Mouse (Mus musculus) stomach, embryonic 15.5 days (tissue): ENCODE measurements around the gene Tes. TPM values are rescaled to one million over a fixed set of nuclear protein-coding genes. Genes with fewer than 3 reads are reported as not detected.

ENCODE experiments used
- ATAC-seq: fragments of 200-750 bp; cut with Nextera tagmentation; 2 replicates; pipeline ENCODE4 v1.8.0; 2017; ENCODE audit warnings: low read depth, moderate number of reproducible peaks, moderate TSS enrichment; ENCODE audit not compliant: insufficient read depth, low FRiP score
- H3K27ac ChIP-seq: fragments of 300-500 bp; sonication (generic); 2 replicates; pipeline ENCODE4 v1.5.1; 2015; ENCODE audit warnings: mild to moderate bottlenecking, inconsistent platforms
- H3K27me3 ChIP-seq: fragments of 300-500 bp; sonication (generic); replicated peaks from 2 replicates; pipeline ENCODE4 v1.6.1; 2015; ENCODE audit warnings: inconsistent platforms
- H3K36me3 ChIP-seq: fragments of 300-500 bp; sonication (generic); 2 replicates; pipeline ENCODE4 v1.6.1; 2015; ENCODE audit warnings: inconsistent platforms
- H3K4me1 ChIP-seq: fragments of 300-500 bp; sonication (generic); 2 replicates; pipeline ENCODE4 v1.6.1; 2015; ENCODE audit warnings: inconsistent platforms
- H3K4me2 ChIP-seq: fragments of 300-500 bp; sonication (generic); 2 replicates; pipeline ENCODE4 v1.6.1; 2015; ENCODE audit warnings: mild to moderate bottlenecking, inconsistent platforms
- H3K4me3 ChIP-seq: fragments of 300-500 bp; sonication (generic); replicated peaks from 2 replicates; pipeline ENCODE4 v1.5.1; 2015; ENCODE audit warnings: inconsistent platforms
- H3K9ac ChIP-seq: fragments of 300-500 bp; sonication (generic); 2 replicates; pipeline ENCODE4 v1.6.1; 2015; ENCODE audit warnings: inconsistent platforms
- H3K9me3 ChIP-seq: fragments of 300-500 bp; sonication (generic); 2 replicates; pipeline ENCODE4 v1.6.1; 2016; ENCODE audit warnings: inconsistent platforms
- WGBS: fragments of 180-500 bp; shearing (Covaris S2); methylation state at CpG from one replicate; pipeline ENCODE4 v1.1.7; 2015; 5-methylcytosine and 5-hydroxymethylcytosine counted together
- polyA plus RNA-seq: library from polyadenylated mRNA; unstranded; fragments of >200 nt; fragmentation: Nextera tagmentation; extraction: Ambion mirVana; gene quantifications from 2 replicates; pipeline ENCODE4 v1.2.1, GENCODE M21; 2015

Tes gene
- polyA plus RNA-seq, 1 experiment from 2014 or later = 90.5 TPM

DNA sequence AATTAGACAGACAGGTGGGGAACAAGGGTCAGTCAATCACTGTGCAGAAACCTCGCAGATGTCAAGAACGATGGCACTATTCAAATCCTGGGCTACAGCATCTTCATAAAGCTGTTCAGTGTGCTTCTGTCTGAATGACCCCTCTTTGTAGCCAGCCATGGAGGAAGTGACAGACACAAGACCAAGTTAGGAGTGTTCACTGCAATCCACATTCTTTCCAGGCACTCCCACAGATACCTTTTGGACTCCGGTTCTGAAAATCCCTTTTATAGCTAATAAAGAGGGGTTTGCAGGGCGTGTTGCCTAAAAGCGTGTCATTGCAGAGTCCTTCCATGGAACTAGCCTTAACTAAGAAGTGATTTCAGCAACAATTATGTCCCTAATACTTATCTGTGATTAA, 14.9 kb downstream of the Tes start:
- Histone ChIP-seq H3K4me3 (no peak overlapping the region), H3K27ac (no peak overlapping the region; the same call in 1 of the 2 replicates), H3K9ac (no peak overlapping the region), H3K4me2 (no peak overlapping the region), H3K4me1 (peaks cover 22% of the 10 kb centered on the region; the same call in 1 of the 2 replicates), H3K9me3 (no peaks in the 10 kb centered on the region), H3K27me3 (no peaks in the 10 kb centered on the region), H3K36me3 (no peaks in the 10 kb centered on the region)
- WGBS = 62% methylated on average over 5 of the region's 5 CpGs
- ATAC-seq = no peak

- H3K4me1 ChIP-seq = peaks cover 21% of the 10 kb centered on the region; the same call in 1 of the 2 replicates
- H3K9ac ChIP-seq = no peak overlapping the region
- no peak overlapping the region for H3K4me2 ChIP-seq
- H3K4me3 ChIP-seq = no peak overlapping the region
- no peak overlapping the region for H3K27ac ChIP-seq
- no peak for ATAC-seq
- H3K27me3 ChIP-seq = no peaks in the 10 kb centered on the region
- H3K9me3 ChIP-seq = no peaks in the 10 kb centered on the region
- no peaks in the 10 kb centered on the region for H3K36me3 ChIP-seq
- WGBS = 49% methylated on average over 4 of the region's 4 CpGs
Measured at GRCm38 (mm10) chr6:17082238-17082637, 17.3 kb downstream of the Tes start.

GRCm38 (mm10) chr6:17082800-17083199, 17.9 kb downstream of the Tes start:
- Histone ChIP-seq H3K36me3 (no peaks in the 10 kb centered on the region), H3K27ac (no peak overlapping the region), H3K9ac (no peak overlapping the region), H3K4me2 (no peak overlapping the region), H3K4me3 (no peak overlapping the region), H3K27me3 (no peaks in the 10 kb centered on the region), H3K9me3 (no peaks in the 10 kb centered on the region), H3K4me1 (peaks cover 16% of the 10 kb centered on the region; the same call in 1 of the 2 replicates)
- WGBS = 57% methylated on average over 5 of the region's 5 CpGs
- no peak for ATAC-seq

- Histone ChIP-seq H3K36me3 (no peaks in the 10 kb centered on the region), H3K27ac (no peak overlapping the region), H3K4me2 (no peak overlapping the region), H3K4me3 (no peak overlapping the region), H3K9ac (no peak overlapping the region), H3K4me1 (0 out of 2 replicates have a peak, but pooled peaks cover 4% of the 10 kb centered on the region), H3K27me3 (no peaks in the 10 kb centered on the region), H3K9me3 (no peaks in the 10 kb centered on the region)
- 61% methylated on average over 6 of the region's 6 CpGs for WGBS
- no peak for ATAC-seq
Measured at GRCm38 (mm10) chr6:17087485-17087884, 22.5 kb downstream of the Tes start.

DNA sequence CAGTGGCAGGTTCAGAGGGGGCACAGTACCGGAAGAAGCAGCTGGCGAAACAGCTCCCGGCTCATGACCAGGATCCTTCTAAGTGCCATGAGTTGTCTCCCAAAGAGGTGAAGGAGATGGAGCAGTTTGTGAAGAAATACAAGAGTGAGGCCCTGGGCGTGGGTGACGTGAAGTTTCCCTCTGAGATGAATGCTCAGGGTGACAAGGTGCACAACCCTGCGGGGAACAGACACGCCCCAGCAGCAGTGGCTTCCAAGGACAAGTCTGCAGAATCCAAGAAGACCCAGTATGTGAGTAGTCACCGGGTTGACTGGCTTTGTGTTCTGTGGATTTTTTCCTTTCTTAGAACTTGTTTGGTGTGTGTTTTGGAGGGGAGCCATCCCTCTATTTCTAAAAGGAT, 32.4 kb downstream of the Tes start:
- Histone ChIP-seq H3K9me3 (no peaks in the 10 kb centered on the region), H3K27ac (no peak overlapping the region), H3K4me2 (no peak overlapping the region), H3K36me3 (peaks cover 11% of the 10 kb centered on the region; the same call in 1 of the 2 replicates), H3K9ac (no peak overlapping the region), H3K27me3 (no peaks in the 10 kb centered on the region), H3K4me3 (no peak overlapping the region), H3K4me1 (no peaks in the 10 kb centered on the region)
- WGBS = 81% methylated on average over 8 of the region's 8 CpGs
- ATAC-seq = no peak; the same call in 1 of the 2 replicates

GRCm38 (mm10) chr6:17098559-17098958, 33.6 kb downstream of the Tes start:
- Histone ChIP-seq H3K27me3 (no peaks in the 10 kb centered on the region), H3K4me1 (no peaks in the 10 kb centered on the region), H3K4me3 (no peak overlapping the region), H3K4me2 (no peak overlapping the region), H3K9ac (no peak overlapping the region), H3K36me3 (peaks cover 15% of the 10 kb centered on the region; the same call in 1 of the 2 replicates), H3K9me3 (no peaks in the 10 kb centered on the region), H3K27ac (no peak overlapping the region)
- no peak for ATAC-seq
- 88% methylated on average over 9 of the region's 9 CpGs for WGBS

DNA sequence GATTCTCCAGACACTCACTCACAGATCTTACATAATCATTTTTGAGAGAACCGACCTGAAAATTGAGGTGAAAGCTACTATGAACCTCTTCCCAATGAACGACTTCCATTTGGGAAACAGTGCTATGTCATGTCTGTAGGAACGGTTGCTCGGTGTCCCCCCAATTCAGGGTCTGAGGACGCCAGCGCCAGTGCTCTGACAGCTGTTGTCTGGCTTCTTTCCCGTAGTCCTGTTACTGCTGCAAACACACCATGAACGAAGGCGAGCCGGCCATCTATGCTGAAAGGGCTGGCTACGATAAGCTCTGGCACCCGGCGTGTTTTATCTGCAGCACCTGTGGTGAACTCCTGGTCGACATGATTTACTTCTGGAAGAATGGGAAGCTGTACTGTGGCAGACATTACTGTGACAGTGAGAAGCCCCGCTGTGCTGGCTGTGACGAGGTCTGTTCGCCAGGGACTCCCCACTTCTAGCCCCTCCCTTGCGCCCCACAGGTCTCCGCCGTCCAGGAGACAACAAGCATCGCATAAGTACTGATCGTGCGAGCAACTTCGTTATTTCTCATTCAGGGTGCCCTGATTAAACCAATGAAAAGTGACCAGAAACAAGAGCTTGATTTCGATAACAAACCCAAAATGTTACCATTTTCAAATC, 34.7 kb downstream of the Tes start:
- no peak for ATAC-seq

DNA sequence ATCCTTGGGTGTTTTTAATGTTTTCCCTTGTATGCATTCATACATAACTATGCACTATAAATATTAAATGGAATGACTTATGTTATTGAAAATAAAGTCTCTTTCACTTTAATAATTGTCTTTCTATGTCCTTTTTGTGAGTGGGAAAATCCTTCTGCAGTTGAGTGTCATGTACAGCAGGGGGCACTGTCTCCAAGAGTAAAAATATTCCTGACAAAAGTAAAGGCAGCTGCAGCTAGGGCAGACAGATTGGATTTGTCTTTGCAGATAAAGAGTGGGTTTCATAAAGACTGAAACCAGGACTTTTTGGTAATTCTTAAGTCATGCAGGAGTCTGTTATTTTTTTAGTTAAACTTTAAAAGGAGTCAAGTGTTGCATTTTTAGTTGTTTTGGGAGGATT, 40.8 kb downstream of the Tes start:
- H3K4me2 ChIP-seq = no peak overlapping the region
- no peaks in the 10 kb centered on the region for H3K9me3 ChIP-seq
- ATAC-seq = no peak
- no peak overlapping the region for H3K9ac ChIP-seq
- no peak overlapping the region for H3K4me3 ChIP-seq
- H3K27me3 ChIP-seq = no peaks in the 10 kb centered on the region
- 0 out of 2 replicates have a peak, but pooled peaks cover 6% of the 10 kb centered on the region for H3K36me3 ChIP-seq
- H3K4me1 ChIP-seq = no peaks in the 10 kb centered on the region
- no peak overlapping the region for H3K27ac ChIP-seq

More for the DNA sequence above, 34.7 kb downstream of the Tes start:
- Histone ChIP-seq H3K36me3 (peaks cover 15% of the 10 kb centered on the region; the same call in 1 of the 2 replicates), H3K27me3 (no peaks in the 10 kb centered on the region), H3K4me2 (no peak overlapping the region), H3K9ac (no peak overlapping the region), H3K9me3 (no peaks in the 10 kb centered on the region), H3K4me3 (no peak overlapping the region), H3K4me1 (no peaks in the 10 kb centered on the region), H3K27ac (no peak overlapping the region)
- 86% methylated on average over 25 of the region's 25 CpGs for WGBS

DNA sequence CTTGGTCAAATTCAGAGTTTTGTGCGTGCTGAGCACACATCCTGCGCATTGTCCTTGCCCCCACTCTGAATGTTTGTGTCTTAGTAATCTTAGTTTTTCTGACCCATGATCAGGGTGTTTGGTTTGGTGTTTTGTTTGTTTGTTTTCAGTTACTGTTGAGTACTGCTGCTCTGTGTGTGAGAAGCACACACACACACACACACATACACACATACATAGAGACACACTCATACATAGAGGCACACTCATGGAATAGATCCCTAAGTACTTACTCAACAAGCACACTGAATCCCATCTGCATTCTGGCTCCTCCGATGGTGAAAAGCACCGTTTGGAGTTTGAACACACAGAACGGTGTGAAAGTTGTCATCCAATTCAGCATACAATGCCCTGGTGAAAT, 41.5 kb downstream of the Tes start:
- H3K9me3 ChIP-seq = no peaks in the 10 kb centered on the region
- H3K4me2 ChIP-seq = no peak overlapping the region
- 0 out of 2 replicates have a peak, but pooled peaks cover 6% of the 10 kb centered on the region for H3K36me3 ChIP-seq
- H3K27ac ChIP-seq = no peak overlapping the region
- no peak overlapping the region for H3K4me3 ChIP-seq
- 93% methylated on average over 5 of the region's 5 CpGs for WGBS
- no peaks in the 10 kb centered on the region for H3K27me3 ChIP-seq
- no peaks in the 10 kb centered on the region for H3K4me1 ChIP-seq
- H3K9ac ChIP-seq = no peak overlapping the region
- no peak for ATAC-seq

DNA sequence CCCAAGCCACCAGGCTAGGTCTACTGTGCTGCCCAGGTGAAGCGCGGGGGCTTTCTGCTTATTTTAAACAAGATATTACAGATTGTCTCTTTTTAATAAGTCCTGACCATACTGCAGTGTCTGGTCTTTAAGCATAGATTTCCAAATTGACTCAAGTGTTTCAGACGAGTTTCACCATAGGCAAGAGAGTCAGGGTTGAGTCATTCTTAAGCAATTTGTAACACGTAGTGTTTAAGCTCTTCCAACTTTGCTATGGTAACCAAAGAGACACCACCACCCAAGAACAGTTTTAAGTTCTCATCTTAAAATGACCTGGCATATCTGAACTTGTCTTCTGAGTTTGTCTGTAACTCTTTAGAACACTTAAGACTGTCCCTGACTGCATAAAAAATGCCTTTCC, 44.3 kb downstream of the Tes start:
- 53% methylated on average over 4 of the region's 4 CpGs for WGBS
- H3K4me2 ChIP-seq = no peak overlapping the region
- H3K36me3 ChIP-seq = 0 out of 2 replicates have a peak, but pooled peaks cover 3% of the 10 kb centered on the region
- H3K27ac ChIP-seq = 0 out of 2 replicates have a peak overlapping the region, but pooled peaks have one; percentile 5
- no peaks in the 10 kb centered on the region for H3K4me1 ChIP-seq
- H3K9ac ChIP-seq = no peak overlapping the region
- no peaks in the 10 kb centered on the region for H3K27me3 ChIP-seq
- H3K9me3 ChIP-seq = no peaks in the 10 kb centered on the region
- no peak; the same call in 1 of the 2 replicates for ATAC-seq
- no peak overlapping the region for H3K4me3 ChIP-seq

- H3K4me3 ChIP-seq = no peak overlapping the region
- 70% methylated on average over 6 of the region's 6 CpGs for WGBS
- no peak overlapping the region for H3K27ac ChIP-seq
- H3K9ac ChIP-seq = no peak overlapping the region
- H3K4me2 ChIP-seq = no peak overlapping the region
- no peaks in the 10 kb centered on the region for H3K27me3 ChIP-seq
- no peak for ATAC-seq
- no peaks in the 10 kb centered on the region for H3K36me3 ChIP-seq
- no peaks in the 10 kb centered on the region for H3K9me3 ChIP-seq
- H3K4me1 ChIP-seq = no peaks in the 10 kb centered on the region
Measured at GRCm38 (mm10) chr6:17110564-17111100, 45.7 kb downstream of the Tes start.

GRCm38 (mm10) chr6:17112081-17112480, 47.1 kb downstream of the Tes start:
- Histone ChIP-seq H3K36me3 (no peaks in the 10 kb centered on the region), H3K4me2 (no peak overlapping the region), H3K9me3 (no peaks in the 10 kb centered on the region), H3K9ac (no peak overlapping the region), H3K27me3 (no peaks in the 10 kb centered on the region), H3K4me3 (no peak overlapping the region), H3K4me1 (no peaks in the 10 kb centered on the region), H3K27ac (no peak overlapping the region)
- ATAC-seq = no peak
- 97% methylated on average over 1 of the region's 1 CpGs for WGBS
